Mouse (Mus musculus): ENCODE data around the gene Cobll1. TPM values are rescaled to one million over a fixed set of nuclear protein-coding genes. Genes with fewer than 3 reads are reported as not detected.
"Not testable (repeated sequence)": the region's sequence is repeated elsewhere in the genome, so short reads cannot be mapped to it uniquely, and the experiment has no call there.

Gene Cobll1
- polyA plus RNA-seq, 1 experiment from 2014 or later, result 20.2 TPM

DNA sequence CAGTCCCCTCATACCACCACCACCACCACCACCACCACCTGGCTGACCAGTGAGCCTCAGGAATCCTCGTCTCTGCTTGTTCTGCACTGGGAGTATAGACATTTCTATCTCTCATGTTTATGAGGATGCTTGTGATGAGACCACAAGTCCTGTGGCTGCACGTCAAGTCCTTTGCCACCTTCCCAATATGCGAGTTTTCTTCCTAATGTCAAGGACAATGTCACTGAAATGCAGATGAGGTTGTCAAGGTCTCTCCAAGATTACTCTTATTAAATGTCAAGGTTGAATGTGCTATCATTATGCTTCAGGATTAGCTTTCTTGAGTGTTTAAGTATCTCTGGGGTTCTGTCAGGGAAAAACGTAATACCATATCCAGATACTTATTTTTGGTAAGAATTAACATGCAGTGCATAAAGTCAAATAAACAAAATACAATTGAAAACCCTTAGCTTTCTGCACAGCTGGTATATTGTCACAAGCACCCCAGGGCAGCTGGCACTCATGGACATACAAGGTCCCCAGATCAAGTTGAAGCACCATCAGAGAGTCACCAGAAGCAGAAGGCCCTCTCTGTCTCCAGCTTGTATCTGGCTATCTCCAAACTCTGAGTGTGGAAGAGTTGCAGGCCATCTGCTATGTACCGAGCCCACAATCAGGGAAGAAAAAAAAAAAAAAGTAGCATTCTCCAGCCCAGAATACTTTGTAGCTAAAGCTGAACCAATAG is 27.5 kb upstream of the Cobll1 start:
- H3K27ac ChIP-seq (ENCODE audit: low read length), result no peak overlapping the region
- no peaks in the 10 kb centered on the region for H3K4me1 ChIP-seq (ENCODE audit: control insufficient read depth, insufficient read depth, low read length)
- H3K4me2 ChIP-seq (ENCODE audit: low read depth, low read length), result no peak overlapping the region
- no peaks in the 10 kb centered on the region for H3K9me3 ChIP-seq (ENCODE audit: control insufficient read depth, low read length)
- H3K36me3 ChIP-seq (ENCODE audit: control insufficient read depth, insufficient read depth, low read length), result no peaks in the 10 kb centered on the region
- WGBS, result 87% methylated on average over 5 of the region's 5 CpGs
- no peak for ATAC-seq
- H3K4me3 ChIP-seq (ENCODE audit: low read length), result no peak overlapping the region
- H3K9ac ChIP-seq (ENCODE audit: low read depth, low read length), result no peak overlapping the region
- no peaks in the 10 kb centered on the region for H3K27me3 ChIP-seq (replicated peaks; ENCODE audit: control insufficient read depth, insufficient read depth, low read length)

DNA sequence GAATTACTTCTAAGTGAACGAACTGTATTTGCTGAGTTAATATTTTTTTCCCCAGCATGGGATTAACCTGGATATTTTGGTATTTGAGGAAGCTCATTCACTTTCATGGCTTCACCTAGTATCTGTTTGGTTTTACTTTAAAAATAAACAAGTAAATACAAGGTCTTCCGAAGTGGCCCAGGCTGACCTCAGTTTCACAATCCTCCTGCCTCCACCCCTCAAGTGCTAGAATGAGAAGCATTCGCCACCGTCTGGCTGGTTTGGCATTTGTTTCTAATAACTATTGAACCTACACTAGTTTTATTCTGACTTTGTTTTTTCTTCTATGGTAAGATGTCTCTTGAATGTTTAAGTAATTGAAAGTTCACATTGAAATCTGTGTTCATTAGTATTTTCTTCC is 23.0 kb upstream of the Cobll1 start:
- Histone ChIP-seq H3K9ac (ENCODE audit: low read depth, low read length) (no peak overlapping the region), H3K36me3 (ENCODE audit: control insufficient read depth, insufficient read depth, low read length) (no peaks in the 10 kb centered on the region), H3K4me2 (ENCODE audit: low read depth, low read length) (no peak overlapping the region), H3K27me3 (replicated peaks; ENCODE audit: control insufficient read depth, insufficient read depth, low read length) (no peaks in the 10 kb centered on the region), H3K4me3 (ENCODE audit: low read length) (no peak overlapping the region), H3K27ac (ENCODE audit: low read length) (no peak overlapping the region), H3K4me1 (ENCODE audit: control insufficient read depth, insufficient read depth, low read length) (no peaks in the 10 kb centered on the region), H3K9me3 (ENCODE audit: control insufficient read depth, low read length) (no peaks in the 10 kb centered on the region)
- no peak for ATAC-seq
- WGBS, result 70% methylated on average over 4 of the region's 4 CpGs

DNA sequence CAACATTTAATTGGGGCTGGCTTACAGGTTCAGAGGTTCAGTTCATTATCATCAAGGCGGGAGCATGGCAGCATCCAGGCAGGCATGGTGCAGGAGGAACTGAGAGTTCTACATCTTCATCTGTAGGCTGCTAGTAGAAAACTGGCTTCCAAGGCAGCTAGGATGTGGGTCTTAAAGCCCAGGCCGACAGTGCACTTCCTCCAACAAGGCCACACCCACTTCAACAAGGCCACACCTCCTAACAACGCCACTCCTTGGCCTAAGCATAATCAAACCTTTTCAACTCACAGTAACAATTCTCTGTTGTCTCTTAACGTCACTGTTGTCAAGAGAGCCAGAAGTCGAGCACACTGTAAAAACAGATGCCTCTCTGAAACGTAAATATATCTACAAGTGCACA is 21.6 kb upstream of the Cobll1 start:
- ATAC-seq; H3K27me3 ChIP-seq (replicated peaks; ENCODE audit: control insufficient read depth, insufficient read depth, low read length); H3K36me3 ChIP-seq (ENCODE audit: control insufficient read depth, insufficient read depth, low read length); H3K4me2 ChIP-seq (ENCODE audit: low read depth, low read length); H3K4me1 ChIP-seq (ENCODE audit: control insufficient read depth, insufficient read depth, low read length); H3K9me3 ChIP-seq (ENCODE audit: control insufficient read depth, low read length); H3K27ac ChIP-seq (ENCODE audit: low read length); H3K9ac ChIP-seq (ENCODE audit: low read depth, low read length); H3K4me3 ChIP-seq (ENCODE audit: low read length): not testable (repeated sequence)
- WGBS, result 49% methylated on average over 6 of the region's 6 CpGs

DNA sequence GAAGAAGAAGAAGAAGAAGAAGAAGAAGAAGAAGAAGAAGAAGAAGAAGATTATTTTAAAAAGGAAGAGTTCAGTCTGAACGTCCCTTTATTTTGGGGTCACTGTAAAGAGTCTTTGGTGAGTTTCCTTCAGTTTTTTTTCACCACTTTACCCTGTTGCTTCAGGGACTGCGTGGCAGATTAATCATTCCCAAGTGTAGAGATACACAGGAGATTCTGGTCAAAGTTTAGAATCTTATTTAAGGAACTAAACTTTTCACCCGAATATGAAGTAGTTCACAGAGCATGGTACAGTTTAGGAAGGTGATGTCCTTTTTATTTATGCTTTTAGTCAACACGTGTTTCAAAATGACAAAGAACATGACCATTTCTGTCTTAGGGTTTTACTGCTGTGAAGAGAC is 21.2 kb upstream of the Cobll1 start:
- 84% methylated on average over 4 of the region's 4 CpGs for whole genome bisulfite sequencing
- no peak overlapping the region for H3K9ac ChIP-seq (ENCODE audit: low read depth, low read length)
- ATAC-seq, result no peak
- no peak overlapping the region for H3K27ac ChIP-seq (ENCODE audit: low read length)
- H3K4me3 ChIP-seq (ENCODE audit: low read length), result no peak overlapping the region
- H3K9me3 ChIP-seq (ENCODE audit: control insufficient read depth, low read length), result no peaks in the 10 kb centered on the region
- no peaks in the 10 kb centered on the region for H3K27me3 ChIP-seq (replicated peaks; ENCODE audit: control insufficient read depth, insufficient read depth, low read length)
- no peak overlapping the region for H3K4me2 ChIP-seq (ENCODE audit: low read depth, low read length)
- H3K4me1 ChIP-seq (ENCODE audit: control insufficient read depth, insufficient read depth, low read length), result no peaks in the 10 kb centered on the region
- H3K36me3 ChIP-seq (ENCODE audit: control insufficient read depth, insufficient read depth, low read length), result no peaks in the 10 kb centered on the region

DNA sequence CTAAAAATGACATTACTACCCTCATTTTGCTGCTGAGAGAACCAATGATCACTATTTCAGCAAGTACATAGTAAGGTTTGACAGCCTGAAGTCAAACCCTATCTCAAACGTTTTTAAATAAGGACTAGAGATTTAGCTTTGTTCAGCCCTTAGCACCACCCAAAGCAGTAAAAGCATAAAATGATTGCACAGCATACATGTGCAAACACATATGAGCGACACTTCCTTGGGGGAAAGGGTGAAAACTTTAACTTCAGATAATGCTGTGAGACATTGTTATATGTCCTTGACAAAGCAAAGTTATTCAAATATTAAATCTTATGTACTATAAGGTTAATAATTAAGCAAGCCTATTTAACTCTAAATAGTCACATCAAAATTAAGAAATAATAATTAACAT is 18.2 kb upstream of the Cobll1 start:
- peak; percentile 81 for ATAC-seq
- Histone ChIP-seq H3K27ac (ENCODE audit: low read length) (peak overlapping the region; percentile 81), H3K4me3 (ENCODE audit: low read length) (no peak overlapping the region)

DNA sequence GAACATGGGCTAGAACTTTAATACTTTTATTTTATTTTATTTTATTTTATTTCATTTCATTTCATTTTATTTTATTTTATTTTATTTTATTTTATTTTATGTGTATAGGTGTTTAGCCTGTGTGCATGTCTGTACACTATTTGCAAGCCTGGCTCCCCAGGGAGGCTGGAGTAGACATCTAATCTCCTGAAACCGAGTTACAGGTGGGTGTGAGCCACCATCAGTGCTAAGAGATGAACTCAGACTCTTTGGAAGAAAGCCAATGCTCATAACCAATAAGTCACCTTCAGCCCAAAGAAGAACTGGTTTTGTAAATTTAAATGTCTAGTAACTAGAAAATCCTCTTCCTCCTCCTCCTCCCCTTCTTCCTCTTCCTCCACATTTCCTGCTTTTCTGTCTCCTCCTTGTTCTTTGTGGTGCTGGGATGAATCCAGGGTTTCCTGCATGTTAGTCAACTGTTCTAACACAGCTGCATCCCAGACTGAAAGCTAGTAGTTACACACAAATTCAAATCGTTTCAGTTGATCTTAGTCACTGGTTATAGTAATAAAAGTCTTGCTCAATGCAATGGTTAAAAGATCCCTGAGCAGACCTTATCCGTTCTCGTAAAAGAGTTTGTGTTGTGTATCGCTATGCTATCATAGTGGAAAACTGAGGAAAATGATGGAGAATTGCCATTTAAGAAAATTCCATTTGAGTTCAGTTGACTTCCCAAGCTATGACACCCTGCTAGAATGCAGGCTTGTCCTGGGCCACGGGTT is 17.5 kb upstream of the Cobll1 start:
- no peak overlapping the region for H3K9ac ChIP-seq (ENCODE audit: low read depth, low read length)
- peak overlapping the region; percentile 81 for H3K27ac ChIP-seq (ENCODE audit: low read length)
- H3K27me3 ChIP-seq (replicated peaks; ENCODE audit: control insufficient read depth, insufficient read depth, low read length), result no peaks in the 10 kb centered on the region
- H3K9me3 ChIP-seq (ENCODE audit: control insufficient read depth, low read length), result no peaks in the 10 kb centered on the region
- H3K4me3 ChIP-seq (ENCODE audit: low read length), result no peak overlapping the region
- WGBS, result 55% methylated on average over 6 of the region's 6 CpGs
- peaks cover 5% of the 10 kb centered on the region; the same call in 1 of the 2 replicates for H3K4me1 ChIP-seq (ENCODE audit: control insufficient read depth, insufficient read depth, low read length)
- H3K36me3 ChIP-seq (ENCODE audit: control insufficient read depth, insufficient read depth, low read length), result no peaks in the 10 kb centered on the region
- H3K4me2 ChIP-seq (ENCODE audit: low read depth, low read length), result peak overlapping the region; percentile 40
- ATAC-seq, result peak; percentile 59

More for the DNA sequence above, 18.2 kb upstream of the Cobll1 start:
- Histone ChIP-seq H3K4me2 (ENCODE audit: low read depth, low read length) (peak overlapping the region; percentile 40; the same call in 1 of the 2 replicates), H3K36me3 (ENCODE audit: control insufficient read depth, insufficient read depth, low read length) (no peaks in the 10 kb centered on the region), H3K4me1 (ENCODE audit: control insufficient read depth, insufficient read depth, low read length) (peaks cover 5% of the 10 kb centered on the region; the same call in 1 of the 2 replicates), H3K9me3 (ENCODE audit: control insufficient read depth, low read length) (no peaks in the 10 kb centered on the region), H3K27me3 (replicated peaks; ENCODE audit: control insufficient read depth, insufficient read depth, low read length) (no peaks in the 10 kb centered on the region), H3K9ac (ENCODE audit: low read depth, low read length) (no peak overlapping the region)
- WGBS, result 44% methylated on average over 2 of the region's 2 CpGs

DNA sequence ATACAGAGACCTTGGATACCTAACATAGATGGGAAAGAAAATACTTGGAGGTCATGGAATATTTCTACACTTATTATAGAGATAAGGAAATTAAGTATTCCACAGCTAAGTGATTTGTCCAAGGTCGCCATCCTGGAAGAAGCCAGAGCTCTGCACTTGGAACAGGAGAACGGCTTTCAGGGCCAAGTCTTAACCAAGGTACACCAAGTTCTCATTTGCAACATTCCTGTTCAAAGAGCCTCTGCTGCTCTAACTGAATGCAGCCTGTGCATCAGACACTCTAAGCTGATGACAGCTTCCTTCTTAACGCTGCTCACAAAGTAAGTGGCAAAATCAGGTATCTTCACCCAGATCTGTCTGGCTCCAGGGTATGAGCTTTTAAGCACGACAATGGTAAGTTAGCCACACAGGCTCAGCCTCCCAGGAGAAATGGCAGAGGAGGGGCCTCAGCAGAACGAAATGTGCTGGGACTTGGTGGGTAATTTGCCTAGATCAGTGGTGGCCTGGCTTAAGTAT is 11.4 kb upstream of the Cobll1 start:
- no peaks in the 10 kb centered on the region for H3K36me3 ChIP-seq (ENCODE audit: control insufficient read depth, insufficient read depth, low read length)
- peaks cover 8% of the 10 kb centered on the region; the same call in 1 of the 2 replicates for H3K4me1 ChIP-seq (ENCODE audit: control insufficient read depth, insufficient read depth, low read length)
- ATAC-seq, result no peak
- H3K27ac ChIP-seq (ENCODE audit: low read length), result peak overlapping the region; percentile 23; the same call in 1 of the 2 replicates
- H3K9ac ChIP-seq (ENCODE audit: low read depth, low read length), result no peak overlapping the region
- WGBS, result 57% methylated on average over 5 of the region's 5 CpGs
- H3K4me3 ChIP-seq (ENCODE audit: low read length), result no peak overlapping the region
- no peaks in the 10 kb centered on the region for H3K27me3 ChIP-seq (replicated peaks; ENCODE audit: control insufficient read depth, insufficient read depth, low read length)
- no peak overlapping the region for H3K4me2 ChIP-seq (ENCODE audit: low read depth, low read length)
- no peaks in the 10 kb centered on the region for H3K9me3 ChIP-seq (ENCODE audit: control insufficient read depth, low read length)

DNA sequence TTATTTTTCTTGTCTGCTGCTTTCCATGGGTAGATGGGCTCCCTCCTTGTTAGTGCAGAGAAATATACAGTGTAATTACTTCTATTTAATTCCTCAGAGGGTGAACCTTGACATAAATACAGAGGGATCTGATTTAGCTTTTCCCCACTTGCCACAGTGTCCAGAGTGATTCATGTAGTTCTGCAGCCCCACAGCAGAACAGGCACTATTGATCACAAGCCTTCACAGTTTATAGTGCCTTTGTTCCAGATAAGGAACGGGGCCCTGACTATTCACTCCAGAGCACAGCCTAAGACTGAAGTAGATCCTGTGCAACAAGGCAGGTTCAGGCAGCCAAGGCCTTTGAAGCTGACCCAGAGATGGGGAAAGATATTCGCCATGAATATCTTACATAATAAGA is 10.4 kb upstream of the Cobll1 start:
- ATAC-seq, result peak; percentile 90
- no peak overlapping the region for H3K4me3 ChIP-seq (ENCODE audit: low read length)
- no peak overlapping the region for H3K9ac ChIP-seq (ENCODE audit: low read depth, low read length)
- H3K9me3 ChIP-seq (ENCODE audit: control insufficient read depth, low read length), result no peaks in the 10 kb centered on the region
- no peak overlapping the region for H3K4me2 ChIP-seq (ENCODE audit: low read depth, low read length)
- peaks cover 4% of the 10 kb centered on the region; the same call in 1 of the 2 replicates for H3K4me1 ChIP-seq (ENCODE audit: control insufficient read depth, insufficient read depth, low read length)
- H3K27me3 ChIP-seq (replicated peaks; ENCODE audit: control insufficient read depth, insufficient read depth, low read length), result no peaks in the 10 kb centered on the region
- peak overlapping the region; percentile 43; the same call in 1 of the 2 replicates for H3K27ac ChIP-seq (ENCODE audit: low read length)
- WGBS, result 40% methylated on average over 2 of the region's 2 CpGs
- H3K36me3 ChIP-seq (ENCODE audit: control insufficient read depth, insufficient read depth, low read length), result no peaks in the 10 kb centered on the region

DNA sequence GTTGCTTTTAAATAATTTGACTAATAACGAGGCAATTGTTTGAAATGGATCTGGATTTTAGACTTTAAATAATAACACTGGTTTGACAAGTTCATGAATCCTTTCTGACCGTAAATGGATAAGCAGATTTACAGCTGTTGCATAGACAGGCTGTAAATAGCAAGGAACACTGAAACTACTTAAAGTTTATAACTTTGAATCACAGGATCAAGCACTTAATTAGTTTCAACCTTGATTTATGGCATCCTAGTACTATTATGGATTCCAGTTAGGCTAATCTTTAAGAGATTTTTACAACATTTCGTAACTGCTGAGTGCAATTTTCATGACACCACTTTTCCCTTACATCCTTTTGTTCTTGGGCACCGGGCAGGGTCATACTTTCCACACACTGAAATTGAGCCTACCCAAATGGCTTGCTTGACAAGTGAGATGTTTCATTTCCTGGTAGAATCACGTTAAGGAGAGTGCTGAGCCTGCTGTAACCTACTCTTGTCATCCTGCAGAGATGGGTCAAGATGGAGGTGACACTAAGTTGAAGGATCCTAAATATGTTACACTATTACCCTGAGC is 1.1 kb upstream of the Cobll1 start:
- Histone ChIP-seq H3K27ac (ENCODE audit: low read length) (no peak overlapping the region), H3K4me1 (ENCODE audit: control insufficient read depth, insufficient read depth, low read length) (peaks cover 9% of the 10 kb centered on the region; the same call in 1 of the 2 replicates), H3K9ac (ENCODE audit: low read depth, low read length) (no peak overlapping the region), H3K9me3 (ENCODE audit: control insufficient read depth, low read length) (no peaks in the 10 kb centered on the region), H3K27me3 (replicated peaks; ENCODE audit: control insufficient read depth, insufficient read depth, low read length) (no peaks in the 10 kb centered on the region), H3K4me2 (ENCODE audit: low read depth, low read length) (0 out of 2 replicates have a peak overlapping the region, but pooled peaks have one; percentile 22), H3K36me3 (ENCODE audit: control insufficient read depth, insufficient read depth, low read length) (no peaks in the 10 kb centered on the region), H3K4me3 (ENCODE audit: low read length) (no peak overlapping the region)
- WGBS, result 30% methylated on average over 5 of the region's 5 CpGs
- peak; percentile 27 for ATAC-seq

Data from intestine, embryonic 16.5 days (tissue).